Mouse (Mus musculus) G1E (cell line): Measurements from ENCODE around the gene Lsm12. TPM values are rescaled to one million over a fixed set of nuclear protein-coding genes. Genes with fewer than 3 reads are reported as not detected.

Experiments used
- ATAC-seq: 2 replicates; pipeline ENCODE4 v1.8.0; 2016; ENCODE audit warnings: mild to moderate bottlenecking; ENCODE audit not compliant: insufficient number of reproducible peaks, poor library complexity, low FRiP score, severe bottlenecking; ENCODE audit errors: extremely low read depth
- DNase-seq: peaks from one replicate; pipeline ENCODE4 v3.0.0; 2012; ENCODE audit warnings: low spot score
- H3K27me3 ChIP-seq: 2 replicates; pipeline ENCODE4 v1.6.1; 2012; ENCODE audit warnings: mild to moderate bottlenecking, low read length, inconsistent platforms; ENCODE audit not compliant: insufficient read depth
- H3K36me3 ChIP-seq: replicated peaks from 2 replicates; pipeline ENCODE3; 2012; ENCODE audit warnings: mild to moderate bottlenecking, inconsistent platforms
- H3K4me1 ChIP-seq: 2 replicates; pipeline ENCODE4 v1.6.1; 2012; ENCODE audit warnings: low read depth, low read length, inconsistent platforms, mixed read lengths; ENCODE audit not compliant: insufficient read depth
- H3K4me3 ChIP-seq: 2 replicates; pipeline ENCODE4 v1.5.1; 2012; ENCODE audit warnings: low read depth, mild to moderate bottlenecking, inconsistent platforms, low read length, moderate library complexity, mixed read lengths
- H3K9me3 ChIP-seq: replicated peaks from 2 replicates; pipeline ENCODE4 v1.6.1; 2012; ENCODE audit warnings: inconsistent platforms
- CTCF ChIP-seq: IDR thresholded peaks from 2 replicates; pipeline ENCODE4 v1.5.1; 2012; ENCODE audit warnings: low read depth, low read length, inconsistent platforms, mixed read lengths
- GATA1 ChIP-seq: IDR thresholded peaks from 2 replicates; pipeline ENCODE4 v1.6.1; 2012; ENCODE audit warnings: borderline replicate concordance, low read length, inconsistent platforms, mixed read lengths
- GATA2 ChIP-seq: IDR thresholded peaks from 2 replicates; pipeline ENCODE4 v1.6.1; 2012; ENCODE audit warnings: low read depth, low read length, inconsistent platforms, borderline replicate concordance
- POLR2AphosphoS5 ChIP-seq: IDR thresholded peaks from 2 replicates; pipeline ENCODE4 v1.6.1; 2012; ENCODE audit warnings: low read depth, low read length, inconsistent platforms; ENCODE audit not compliant: insufficient replicate concordance
- TAL1 ChIP-seq: conservative IDR thresholded peaks from 2 replicates; pipeline ENCODE4 v1.6.1; 2012; ENCODE audit warnings: low read depth, low read length, inconsistent platforms, mixed read lengths
- polyA plus RNA-seq: library from polyadenylated mRNA; stranded (reverse); fragments of >175 nt; gene quantifications from 2 replicates; pipeline ENCODE4 v1.2.3, GENCODE M21; 2012
- total RNA-seq, 2 experiments: library from RNA; stranded (forward) in 1 of 2; stranded (reverse) in 1 of 2; fragments of 200-1000 nt in 1 of 2; fragments of >200 nt in 1 of 2; fragmentation: Nextera tagmentation in 1 of 2; gene quantifications; 2 replicates each; pipeline ENCODE4 v1.2.3; 2014 to 2017

Gene Lsm12
- total and polyA plus RNA-seq, 3 experiments, result 51.8 to 160 (median 136) TPM

DNA sequence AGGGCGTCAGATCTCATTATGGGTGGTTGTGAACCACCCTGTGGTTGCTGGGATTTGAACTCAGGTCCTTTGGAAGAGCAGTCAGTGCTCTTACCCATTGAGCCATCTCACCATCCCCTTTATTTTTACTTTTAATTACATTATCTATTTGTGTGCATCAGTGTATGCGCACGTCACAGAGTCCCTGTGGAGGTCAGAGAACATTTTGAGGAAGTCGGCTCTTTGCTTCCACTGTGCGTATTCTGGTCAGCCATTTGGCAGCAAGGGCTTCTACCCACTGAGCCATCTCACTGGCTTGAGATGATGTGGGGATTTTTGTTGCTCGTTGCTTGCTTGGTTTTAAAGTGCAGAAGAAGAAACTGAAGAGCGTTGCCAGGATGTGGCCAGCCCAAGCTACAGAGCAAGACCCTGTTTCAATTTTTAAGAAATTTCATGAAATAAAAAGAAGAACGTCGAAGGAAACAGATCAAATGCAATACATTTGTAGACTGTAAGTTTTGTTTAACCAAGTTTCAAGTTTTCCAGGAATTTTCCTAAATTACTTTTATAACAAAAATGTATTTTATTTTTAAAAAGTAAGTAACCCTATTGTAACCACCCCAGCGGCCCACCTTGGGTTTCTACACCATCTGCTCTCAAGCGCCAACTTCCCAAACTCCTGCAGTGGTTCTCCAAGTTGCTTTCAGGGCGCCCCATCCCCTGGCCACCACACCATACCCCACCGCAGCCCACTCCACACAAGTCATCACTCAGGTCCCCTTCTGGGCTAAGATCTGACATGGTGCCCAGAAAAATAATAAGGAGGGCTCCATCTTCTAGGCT, 47.3 kb downstream of the Lsm12 start:
- no peaks in the 10 kb centered on the region for H3K36me3 ChIP-seq
- peaks cover 6% of the 10 kb centered on the region; the same call in 1 of the 2 replicates for H3K27me3 ChIP-seq
- DNase-seq (peak; percentile 54), ATAC-seq (no peak)
- H3K4me1 ChIP-seq, result peaks cover 41% of the 10 kb centered on the region
- no peaks in the 10 kb centered on the region for H3K9me3 ChIP-seq
- H3K4me3 ChIP-seq, result peak overlapping the region; percentile 60; the same call in 1 of the 2 replicates
- TF ChIP-seq GATA2 (no peak), GATA1 (no peak), POLR2AphosphoS5 (no peak), CTCF (no peak), TAL1 (no peak)

- peaks cover 63% of the 10 kb centered on the region for H3K4me1 ChIP-seq
- DNase-seq (no peak), ATAC-seq (no peak)
- TF ChIP-seq CTCF, result no peak
- TF ChIP-seq POLR2AphosphoS5, result no peak
- TF ChIP-seq GATA2, result no peak
- no peak for TF ChIP-seq GATA1
- TF ChIP-seq TAL1, result no peak
- no peak overlapping the region for H3K4me3 ChIP-seq
- H3K36me3 ChIP-seq, result no peaks in the 10 kb centered on the region
- H3K9me3 ChIP-seq, result no peaks in the 10 kb centered on the region
- peaks cover 4% of the 10 kb centered on the region; the same call in 1 of the 2 replicates for H3K27me3 ChIP-seq
Observed at GRCm38 (mm10) chr11:102134516-102134915, 50.6 kb downstream of the Lsm12 start.

GRCm38 (mm10) chr11:102117386-102117785, 67.7 kb downstream of the Lsm12 start:
- peak overlapping the region; percentile 49 for H3K4me3 ChIP-seq
- peaks cover 62% of the 10 kb centered on the region for H3K4me1 ChIP-seq
- peaks cover 10% of the 10 kb centered on the region; the same call in 1 of the 2 replicates for H3K27me3 ChIP-seq
- H3K36me3 ChIP-seq, result no peaks in the 10 kb centered on the region
- DNase-seq (no peak), ATAC-seq (no peak)
- H3K9me3 ChIP-seq, result peaks cover 6% of the 10 kb centered on the region
- TF ChIP-seq POLR2AphosphoS5 (no peak), GATA1 (no peak), CTCF (no peak), GATA2 (no peak), TAL1 (no peak)

GRCm38 (mm10) chr11:102116241-102116640, 68.9 kb downstream of the Lsm12 start:
- no peak overlapping the region; the same call in 1 of the 2 replicates for H3K4me3 ChIP-seq
- TF ChIP-seq TAL1 (peak; percentile 84), CTCF (no peak)
- H3K27me3 ChIP-seq, result peaks cover 13% of the 10 kb centered on the region; the same call in 1 of the 2 replicates
- ATAC-seq (peak; percentile 75), DNase-seq (no peak)
- peaks cover 6% of the 10 kb centered on the region for H3K9me3 ChIP-seq
- no peaks in the 10 kb centered on the region for H3K36me3 ChIP-seq
- peaks cover 58% of the 10 kb centered on the region for H3K4me1 ChIP-seq

Other genes starting within 250 kb of the Lsm12 start
Only the 20 nearest of the 21 such genes appear.
- gene Sost, start 218.3 kb downstream of the Lsm12 start, total RNA-seq (2014; fragmentation: Nextera tagmentation), result not detected in 2 replicates
- gene Sost, start 218.3 kb downstream of the Lsm12 start, total RNA-seq (2017), result 0.06 TPM in 1 of 2 replicates, not detected in the other
- gene Sost, start 218.3 kb downstream of the Lsm12 start, polyA plus RNA-seq, result not detected in 2 replicates
- gene Cfap97d1, start 201.0 kb downstream of the Lsm12 start, total RNA-seq (2014; fragmentation: Nextera tagmentation), result not detected in 2 replicates
- not detected in 2 replicates for gene Cfap97d1, start 201.0 kb downstream of the Lsm12 start, total RNA-seq (2017)
- gene Cfap97d1, start 201.0 kb downstream of the Lsm12 start, polyA plus RNA-seq, result not detected in 2 replicates
- 12.5 and 17.3 TPM in 2 replicates for gene Dusp3, start 198.3 kb downstream of the Lsm12 start, total RNA-seq (2014; fragmentation: Nextera tagmentation)
- 14.6 and 16.0 TPM in 2 replicates for gene Dusp3, start 198.3 kb downstream of the Lsm12 start, total RNA-seq (2017)
- gene Dusp3, start 198.3 kb downstream of the Lsm12 start, polyA plus RNA-seq, result 3.4 and 4.8 TPM in 2 replicates
- not detected in 2 replicates for gene Mpp3, start 156.8 kb downstream of the Lsm12 start, total RNA-seq (2014; fragmentation: Nextera tagmentation)
- 0.06 and 0.22 TPM in 2 replicates for gene Mpp3, start 156.8 kb downstream of the Lsm12 start, total RNA-seq (2017)
- not detected in 2 replicates for gene Mpp3, start 156.8 kb downstream of the Lsm12 start, polyA plus RNA-seq
- not detected in 2 replicates for gene Cd300lg, start 143.8 kb downstream of the Lsm12 start, total RNA-seq (2014; fragmentation: Nextera tagmentation)
- gene Cd300lg, start 143.8 kb downstream of the Lsm12 start, total RNA-seq (2017), result 0.06 TPM in 1 of 2 replicates, not detected in the other
- gene Cd300lg, start 143.8 kb downstream of the Lsm12 start, polyA plus RNA-seq, result not detected in 2 replicates
- 16.1 and 17.2 TPM in 2 replicates for gene Mpp2, start 96.8 kb downstream of the Lsm12 start, total RNA-seq (2014; fragmentation: Nextera tagmentation)
- gene Mpp2, start 96.8 kb downstream of the Lsm12 start, total RNA-seq (2017), result 3.1 and 3.4 TPM in 2 replicates
- 11.9 and 13.9 TPM in 2 replicates for gene Mpp2, start 96.8 kb downstream of the Lsm12 start, polyA plus RNA-seq
- not detected in 2 replicates for gene Ppy, start 84.0 kb downstream of the Lsm12 start, total RNA-seq (2014; fragmentation: Nextera tagmentation)
- gene Ppy, start 84.0 kb downstream of the Lsm12 start, total RNA-seq (2017), result not detected in 2 replicates
- gene Ppy, start 84.0 kb downstream of the Lsm12 start, polyA plus RNA-seq, result 0.16 TPM in 1 of 2 replicates, not detected in the other
- gene Pyy, start 77.5 kb downstream of the Lsm12 start, total RNA-seq (2014; fragmentation: Nextera tagmentation), result not detected in 2 replicates
- not detected in 2 replicates for gene Pyy, start 77.5 kb downstream of the Lsm12 start, total RNA-seq (2017)
- gene Pyy, start 77.5 kb downstream of the Lsm12 start, polyA plus RNA-seq, result not detected in 2 replicates
- not detected in 2 replicates for gene Nags, start 39.8 kb downstream of the Lsm12 start, total RNA-seq (2014; fragmentation: Nextera tagmentation)
- 0.06 TPM in 1 of 2 replicates, not detected in the other for gene Nags, start 39.8 kb downstream of the Lsm12 start, total RNA-seq (2017)
- not detected in 2 replicates for gene Nags, start 39.8 kb downstream of the Lsm12 start, polyA plus RNA-seq
- 8.3 and 10.2 TPM in 2 replicates for gene Tmem101, start 28.9 kb downstream of the Lsm12 start, total RNA-seq (2014; fragmentation: Nextera tagmentation)
- gene Tmem101, start 28.9 kb downstream of the Lsm12 start, total RNA-seq (2017), result 12.9 and 16.7 TPM in 2 replicates
- 8.1 and 14.3 TPM in 2 replicates for gene Tmem101, start 28.9 kb downstream of the Lsm12 start, polyA plus RNA-seq
- gene G6pc3, start 4.3 kb upstream of the Lsm12 start, total RNA-seq (2014; fragmentation: Nextera tagmentation), result 37.8 and 45.9 TPM in 2 replicates
- 12.4 and 13.1 TPM in 2 replicates for gene G6pc3, start 4.3 kb upstream of the Lsm12 start, total RNA-seq (2017)
- 14.6 and 14.8 TPM in 2 replicates for gene G6pc3, start 4.3 kb upstream of the Lsm12 start, polyA plus RNA-seq
- 20.5 and 30.7 TPM in 2 replicates for gene Hdac5, start 44.9 kb upstream of the Lsm12 start, total RNA-seq (2014; fragmentation: Nextera tagmentation)
- gene Hdac5, start 44.9 kb upstream of the Lsm12 start, total RNA-seq (2017), result 24.0 and 24.4 TPM in 2 replicates
- gene Hdac5, start 44.9 kb upstream of the Lsm12 start, polyA plus RNA-seq, result 42.8 and 48.2 TPM in 2 replicates
- gene BC030867, start 63.6 kb upstream of the Lsm12 start, total RNA-seq (2014; fragmentation: Nextera tagmentation), result 42.5 and 45.0 TPM in 2 replicates
- 4.9 and 5.7 TPM in 2 replicates for gene BC030867, start 63.6 kb upstream of the Lsm12 start, total RNA-seq (2017)
- 5.4 and 10.1 TPM in 2 replicates for gene BC030867, start 63.6 kb upstream of the Lsm12 start, polyA plus RNA-seq
- gene Asb16, start 83.4 kb upstream of the Lsm12 start, total RNA-seq (2014; fragmentation: Nextera tagmentation), result not detected in 2 replicates
- 0.05 TPM in 1 of 2 replicates, not detected in the other for gene Asb16, start 83.4 kb upstream of the Lsm12 start, total RNA-seq (2017)
- not detected in 2 replicates for gene Asb16, start 83.4 kb upstream of the Lsm12 start, polyA plus RNA-seq
- gene Tmub2, start 99.6 kb upstream of the Lsm12 start, total RNA-seq (2014; fragmentation: Nextera tagmentation), result 17.9 and 24.4 TPM in 2 replicates
- gene Tmub2, start 99.6 kb upstream of the Lsm12 start, total RNA-seq (2017), result 30.3 and 32.4 TPM in 2 replicates
- gene Tmub2, start 99.6 kb upstream of the Lsm12 start, polyA plus RNA-seq, result 27.2 and 27.6 TPM in 2 replicates
- gene Atxn7l3, start 111.3 kb upstream of the Lsm12 start, total RNA-seq (2014; fragmentation: Nextera tagmentation), result 24.4 and 29.9 TPM in 2 replicates
- 24.0 and 24.7 TPM in 2 replicates for gene Atxn7l3, start 111.3 kb upstream of the Lsm12 start, total RNA-seq (2017)
- 60.0 and 65.2 TPM in 2 replicates for gene Atxn7l3, start 111.3 kb upstream of the Lsm12 start, polyA plus RNA-seq
- gene Ubtf, start 134.4 kb upstream of the Lsm12 start, total RNA-seq (2014; fragmentation: Nextera tagmentation), result 69.7 and 74.7 TPM in 2 replicates
- 133 and 151 TPM in 2 replicates for gene Ubtf, start 134.4 kb upstream of the Lsm12 start, total RNA-seq (2017)
- gene Ubtf, start 134.4 kb upstream of the Lsm12 start, polyA plus RNA-seq, result 179 and 180 TPM in 2 replicates
- 5.9 and 596 TPM in 2 replicates for gene Slc4a1, start 180.9 kb upstream of the Lsm12 start, total RNA-seq (2014; fragmentation: Nextera tagmentation)
- 1.1 and 1.5 TPM in 2 replicates for gene Slc4a1, start 180.9 kb upstream of the Lsm12 start, total RNA-seq (2017)
- 2.3 and 2.9 TPM in 2 replicates for gene Slc4a1, start 180.9 kb upstream of the Lsm12 start, polyA plus RNA-seq
- not detected in 2 replicates for gene Rundc3a, start 208.1 kb upstream of the Lsm12 start, total RNA-seq (2014; fragmentation: Nextera tagmentation)
- 0.16 TPM in 1 of 2 replicates, not detected in the other for gene Rundc3a, start 208.1 kb upstream of the Lsm12 start, total RNA-seq (2017)
- not detected in 2 replicates for gene Rundc3a, start 208.1 kb upstream of the Lsm12 start, polyA plus RNA-seq
- gene Slc25a39, start 222.7 kb upstream of the Lsm12 start, total RNA-seq (2014; fragmentation: Nextera tagmentation), result 205 TPM in 2 replicates
- 55.3 and 55.9 TPM in 2 replicates for gene Slc25a39, start 222.7 kb upstream of the Lsm12 start, total RNA-seq (2017)
- gene Slc25a39, start 222.7 kb upstream of the Lsm12 start, polyA plus RNA-seq, result 230 and 231 TPM in 2 replicates